Mouse (Mus musculus): ENCODE measurements around the gene Htatsf1.

Htatsf1 gene

DNA sequence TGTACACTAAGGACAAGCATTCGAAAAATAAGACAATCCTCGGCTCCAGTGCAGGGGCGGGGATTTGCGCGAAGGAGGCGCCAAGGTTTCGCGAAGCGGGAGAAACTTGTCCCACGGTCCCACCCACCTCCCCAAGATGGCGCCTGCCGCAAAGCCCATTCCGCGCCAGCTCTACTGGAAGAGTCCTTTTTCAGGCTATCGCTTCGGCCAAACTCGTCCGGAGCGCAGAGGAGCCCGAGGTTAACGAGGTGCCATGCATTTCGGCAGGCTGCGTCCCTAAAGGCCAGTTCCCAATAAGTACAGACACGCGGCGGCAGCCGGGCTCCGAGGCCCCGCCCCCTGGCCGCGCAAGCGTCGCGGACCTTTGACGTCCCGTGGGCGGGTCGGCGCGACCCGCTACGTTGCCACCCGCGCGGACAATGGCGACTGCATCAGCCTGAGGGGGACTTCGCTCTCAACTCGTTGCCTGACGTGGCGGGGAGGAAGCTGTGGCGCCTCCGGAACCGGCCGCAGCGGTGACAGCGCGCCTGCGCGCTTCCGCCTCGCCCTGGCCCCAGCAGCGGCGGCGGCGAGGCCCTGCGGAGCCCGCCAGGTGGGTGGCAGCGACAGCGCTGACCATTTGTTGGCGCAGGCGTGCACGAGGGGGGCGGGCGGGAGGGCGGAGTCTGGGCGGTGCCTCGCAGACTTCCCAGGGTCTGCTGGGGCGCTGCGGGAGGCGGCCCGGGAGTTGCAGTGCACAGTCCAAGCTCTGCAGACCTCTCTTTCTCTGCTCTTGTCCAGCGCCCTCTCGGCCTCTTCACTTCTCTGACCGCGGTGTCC is at the start of gene Htatsf1:
Htatsf1 (plus strand) TSS at position 410 of the 819 bp plus-strand sequence.
- DNase-seq = peak; percentile 86

GRCm38 (mm10) chrX:57012891-57013290 is 40.5 kb upstream of the Htatsf1 start:
- DNase-seq = no peak

- no peak for DNase-seq
Observed at GRCm38 (mm10) chrX:57042774-57043173, 10.6 kb upstream of the Htatsf1 start, which contains the start of gene Brs3. Gene Brs3 (plus strand): TSS chrX:57043074.

GRCm38 (mm10) chrX:57043869-57044268 is 9.5 kb upstream of the Htatsf1 start:
- no peak for DNase-seq

DNA sequence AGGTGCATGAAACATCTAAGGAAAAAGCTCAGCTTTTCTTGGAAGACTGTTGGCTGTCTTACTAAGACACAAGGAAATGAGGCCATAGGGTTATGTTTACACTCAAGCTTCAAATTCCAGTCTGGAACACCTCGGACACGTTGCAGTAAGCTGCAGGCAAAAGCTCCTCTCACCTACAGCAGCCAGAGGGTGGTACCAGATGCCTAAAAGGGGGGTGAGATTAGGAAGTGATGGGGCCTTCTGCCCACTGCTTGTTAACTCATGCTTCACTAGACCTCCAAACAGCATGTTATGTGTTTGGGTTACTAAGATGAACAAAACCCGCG is 572 bp upstream of the Htatsf1 start:
- DNase-seq = no peak

DNA sequence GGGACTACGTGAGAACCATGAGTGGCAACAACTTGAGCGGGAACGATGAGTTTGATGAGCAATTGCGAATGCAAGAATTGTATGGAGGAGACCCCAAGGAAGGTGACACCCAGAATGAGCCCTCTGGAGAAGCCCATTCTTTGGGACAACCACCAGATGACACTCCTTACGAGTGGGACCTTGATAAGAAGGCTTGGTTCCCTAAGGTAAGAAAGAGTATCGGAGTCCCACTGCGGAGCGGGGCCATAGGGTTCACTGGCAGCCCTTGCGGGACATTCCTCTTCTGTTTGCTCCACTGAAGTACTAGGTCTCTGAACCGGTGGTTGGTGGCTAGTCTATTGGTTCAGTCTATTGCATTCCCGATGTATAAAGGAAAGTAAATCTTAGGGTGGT is 606 bp downstream of the Htatsf1 start:
- DNase-seq = peak; percentile 3

DNA sequence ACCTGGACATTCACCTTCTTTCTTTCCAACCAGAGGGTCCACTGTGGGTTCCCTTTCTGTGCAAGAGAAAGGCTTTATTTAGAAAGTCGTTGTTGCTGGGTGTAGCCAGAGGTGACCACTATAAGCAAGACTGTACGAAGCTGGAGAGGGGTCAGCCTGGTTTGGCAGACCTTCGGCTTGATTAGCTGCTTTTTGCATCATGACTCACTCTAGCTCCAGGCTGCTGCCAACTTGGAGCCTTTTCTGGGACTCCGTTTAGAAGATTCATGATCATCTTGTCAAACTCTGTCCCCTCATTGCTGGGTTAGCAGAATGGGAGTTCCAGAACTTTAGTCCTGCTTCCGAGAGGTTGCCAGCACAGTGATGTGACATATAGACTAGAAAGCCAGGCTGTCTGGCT is 28.1 kb downstream of the Htatsf1 start:
- no peak for DNase-seq

DNA sequence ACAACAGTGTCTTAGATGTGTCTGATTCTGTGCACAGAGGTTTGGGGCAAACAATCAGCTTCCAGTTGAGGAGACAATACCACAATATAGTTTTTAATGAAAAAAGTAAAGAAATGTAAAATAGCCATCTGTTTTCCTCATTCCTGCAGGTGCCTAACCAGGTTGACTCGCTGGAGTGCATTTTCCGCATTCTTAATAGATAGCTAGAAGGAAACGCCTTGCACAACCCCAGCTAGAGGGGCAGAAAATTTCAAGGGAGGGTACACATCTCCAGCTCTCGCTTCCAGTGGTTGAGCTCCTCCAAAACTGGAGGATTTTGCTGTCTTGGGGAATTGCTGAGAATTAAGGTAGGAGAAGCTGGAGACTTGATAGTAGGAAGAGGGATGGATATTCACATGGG is 34.4 kb downstream of the Htatsf1 start, which contains the start of gene Vgll1:
Vgll1 (plus strand) TSS at position 301 of the 400 bp plus-strand sequence.
- no peak for DNase-seq

GRCm38 (mm10) chrX:57103415-57103814 is 50.0 kb downstream of the Htatsf1 start:
- DNase-seq = no peak

GRCm38 (mm10) chrX:57106956-57107355 is 53.6 kb downstream of the Htatsf1 start:
- no peak for DNase-seq
